Mouse (Mus musculus): Measurements from ENCODE around the gene Sumf1. TPM values are rescaled to one million over a fixed set of nuclear protein-coding genes. Genes with fewer than 3 reads are reported as not detected.

The Sumf1 gene
- polyA plus RNA-seq, 1 experiment from 2014 or later: 10.5 TPM

DNA sequence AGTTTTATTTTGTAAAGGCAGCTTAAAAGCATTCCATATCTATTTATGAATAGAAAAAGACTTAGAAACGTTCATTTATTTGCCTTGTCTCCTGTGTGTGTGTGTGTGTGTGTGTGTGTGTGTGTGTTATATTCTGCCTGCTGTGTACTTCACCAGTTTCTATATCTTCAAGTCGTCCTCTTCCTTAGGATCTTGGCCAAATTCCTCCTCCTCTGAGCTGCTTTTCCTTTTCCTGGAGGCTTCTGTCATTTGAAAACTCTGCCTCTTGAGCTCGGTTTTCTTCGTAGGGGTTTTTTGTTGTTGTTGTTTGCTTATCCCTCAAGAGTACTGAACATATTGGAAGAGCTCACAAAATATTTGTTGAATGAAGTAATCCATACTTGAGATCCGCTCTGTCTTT is 37.1 kb upstream of the Sumf1 start:
- no peak overlapping the region for H3K4me3 ChIP-seq (replicated peaks)
- no peak overlapping the region for H3K9ac ChIP-seq (replicated peaks)
- H3K27me3 ChIP-seq: no peaks in the 10 kb centered on the region
- H3K36me3 ChIP-seq: no peaks in the 10 kb centered on the region
- no peak for ATAC-seq
- WGBS: 70% methylated on average over 5 of the region's 5 CpGs
- no peaks in the 10 kb centered on the region for H3K9me3 ChIP-seq
- no peak overlapping the region for H3K27ac ChIP-seq
- H3K4me2 ChIP-seq (replicated peaks): no peak overlapping the region
- no peaks in the 10 kb centered on the region for H3K4me1 ChIP-seq (replicated peaks)

DNA sequence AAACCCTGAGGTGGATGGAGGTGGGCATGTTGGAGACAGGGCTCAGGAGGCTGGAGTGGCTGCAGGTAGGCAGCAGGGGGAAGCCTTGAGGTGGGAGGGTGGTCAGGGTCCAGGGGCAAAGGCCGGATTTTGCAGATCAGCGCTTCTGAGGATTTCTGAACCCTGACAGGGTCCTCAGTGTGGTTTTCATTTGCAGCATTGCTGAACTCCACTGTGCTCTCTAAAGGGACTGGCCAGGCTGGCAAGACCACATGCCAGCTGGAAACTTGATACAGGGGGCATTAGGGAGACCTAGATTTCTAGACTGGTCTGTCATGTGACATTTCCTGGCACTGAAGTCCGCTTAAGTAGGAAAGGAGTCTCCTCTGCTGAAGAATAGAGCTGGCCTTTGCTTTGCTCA is 32.6 kb upstream of the Sumf1 start:
- H3K4me2 ChIP-seq (replicated peaks): no peak overlapping the region

GRCm38 (mm10) chr6:108216832-108217231 is 31.4 kb upstream of the Sumf1 start:
- peaks cover 16% of the 10 kb centered on the region for H3K4me1 ChIP-seq (replicated peaks)
- WGBS: 93% methylated on average over 8 of the region's 8 CpGs
- no peaks in the 10 kb centered on the region for H3K36me3 ChIP-seq
- ATAC-seq: no peak
- H3K4me2 ChIP-seq (replicated peaks): no peak overlapping the region
- no peak overlapping the region for H3K9ac ChIP-seq (replicated peaks)
- H3K27ac ChIP-seq: no peak overlapping the region
- H3K9me3 ChIP-seq: no peaks in the 10 kb centered on the region
- no peak overlapping the region for H3K4me3 ChIP-seq (replicated peaks)
- no peaks in the 10 kb centered on the region for H3K27me3 ChIP-seq

More for the DNA sequence above, 32.6 kb upstream of the Sumf1 start:
- Histone ChIP-seq H3K9ac (replicated peaks) (no peak overlapping the region), H3K27me3 (no peaks in the 10 kb centered on the region), H3K4me1 (replicated peaks) (peaks cover 12% of the 10 kb centered on the region), H3K9me3 (no peaks in the 10 kb centered on the region), H3K4me3 (replicated peaks) (no peak overlapping the region), H3K36me3 (no peaks in the 10 kb centered on the region), H3K27ac (no peak overlapping the region)
- ATAC-seq: no peak
- WGBS: 87% methylated on average over 3 of the region's 3 CpGs

- ATAC-seq: no peak
- H3K4me1 ChIP-seq (replicated peaks): peaks cover 20% of the 10 kb centered on the region
- no peak overlapping the region for H3K9ac ChIP-seq (replicated peaks)
- no peaks in the 10 kb centered on the region for H3K36me3 ChIP-seq
- H3K27me3 ChIP-seq: 0 out of 2 replicates have a peak, but pooled peaks cover 2% of the 10 kb centered on the region
- 77% methylated on average over 5 of the region's 5 CpGs for WGBS
- no peak overlapping the region for H3K4me2 ChIP-seq (replicated peaks)
- H3K4me3 ChIP-seq (replicated peaks): no peak overlapping the region
- no peak overlapping the region for H3K27ac ChIP-seq
- no peaks in the 10 kb centered on the region for H3K9me3 ChIP-seq
These were observed 30.7 kb upstream of the Sumf1 start for GRCm38 (mm10) chr6:108216091-108216490.

DNA sequence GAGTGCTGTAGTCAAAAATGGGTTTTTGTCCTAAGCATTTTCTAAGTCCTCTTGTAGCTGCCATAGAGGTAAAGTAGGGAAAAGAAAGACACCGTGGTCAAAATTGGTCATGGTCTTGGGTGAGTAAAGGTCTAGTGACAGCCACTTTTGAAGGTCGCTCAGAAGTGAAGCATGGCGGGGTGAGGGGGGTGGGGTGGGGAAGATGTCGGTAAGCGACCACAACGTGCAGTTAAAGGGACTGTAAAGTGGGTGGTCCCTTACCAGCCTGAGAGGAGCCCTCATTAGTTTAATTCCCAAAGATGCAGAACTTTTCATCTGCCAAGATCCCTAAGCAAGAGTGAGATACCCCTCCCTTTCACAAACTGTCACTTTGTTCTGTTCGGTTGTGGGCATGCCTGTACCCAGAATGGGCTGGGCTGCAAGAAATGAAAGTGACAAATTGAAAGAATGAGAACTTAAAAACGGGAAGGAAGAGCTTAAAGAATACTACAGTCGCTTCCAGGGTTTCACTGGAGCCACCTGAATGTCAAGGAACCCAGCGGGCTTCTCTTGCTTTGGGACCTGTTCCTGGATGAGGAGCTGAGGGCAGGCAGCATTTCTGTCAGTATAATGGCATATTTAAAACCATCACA is 29.0 kb upstream of the Sumf1 start:
- H3K4me2 ChIP-seq (replicated peaks): peak overlapping the region; percentile 92
- no peak for ATAC-seq
- no peak overlapping the region for H3K27ac ChIP-seq
- H3K9ac ChIP-seq (replicated peaks): 0 out of 2 replicates have a peak overlapping the region, but pooled peaks have one; percentile 73
- peaks cover 8% of the 10 kb centered on the region; the same call in 1 of the 2 replicates for H3K27me3 ChIP-seq
- peak overlapping the region; percentile 71 for H3K4me3 ChIP-seq (replicated peaks)
- 11% methylated on average over 10 of the region's 10 CpGs for WGBS
- no peaks in the 10 kb centered on the region for H3K36me3 ChIP-seq
- no peaks in the 10 kb centered on the region for H3K9me3 ChIP-seq
- H3K4me1 ChIP-seq (replicated peaks): peaks cover 20% of the 10 kb centered on the region

DNA sequence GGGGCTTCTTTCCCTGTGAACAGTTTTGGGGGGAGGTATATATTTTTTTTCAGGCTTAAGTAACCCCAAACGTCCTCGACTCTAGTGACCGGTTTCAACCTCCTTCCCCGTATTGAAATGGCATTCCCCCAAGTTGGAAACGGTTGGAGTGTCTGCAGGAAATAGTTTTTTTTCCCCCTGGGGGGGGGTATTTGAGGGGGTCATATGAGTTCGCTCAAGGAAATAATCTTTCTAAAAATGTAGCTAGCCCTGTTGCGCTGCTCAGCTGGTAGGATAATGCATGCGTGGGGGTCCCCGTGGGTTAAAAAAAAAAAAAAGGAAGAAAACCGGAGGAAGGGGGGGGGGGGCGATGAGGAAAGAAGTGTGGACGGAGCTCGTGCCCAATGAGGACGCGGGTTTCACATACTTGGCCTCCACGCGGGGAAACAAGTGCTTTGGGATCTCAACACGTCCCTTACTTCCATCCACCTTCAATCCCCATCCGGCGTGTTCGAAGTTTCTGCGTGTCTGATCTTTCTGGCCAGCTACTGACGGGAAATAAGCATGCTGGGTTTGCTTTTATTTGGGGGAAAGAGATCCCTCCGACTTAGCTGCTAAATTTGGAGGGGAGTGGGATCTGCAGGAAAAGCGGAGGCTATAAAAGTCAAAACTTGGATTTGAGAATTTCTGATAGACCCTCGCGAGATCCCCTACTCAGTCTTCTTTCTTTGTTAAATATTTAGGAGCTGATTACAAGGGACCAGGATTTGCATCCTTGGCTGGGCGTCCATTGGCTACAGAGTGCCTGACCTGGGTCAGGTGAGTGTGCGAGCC is 28.3 kb upstream of the Sumf1 start:
- peaks cover 20% of the 10 kb centered on the region for H3K4me1 ChIP-seq (replicated peaks)
- no peak overlapping the region for H3K27ac ChIP-seq

DNA sequence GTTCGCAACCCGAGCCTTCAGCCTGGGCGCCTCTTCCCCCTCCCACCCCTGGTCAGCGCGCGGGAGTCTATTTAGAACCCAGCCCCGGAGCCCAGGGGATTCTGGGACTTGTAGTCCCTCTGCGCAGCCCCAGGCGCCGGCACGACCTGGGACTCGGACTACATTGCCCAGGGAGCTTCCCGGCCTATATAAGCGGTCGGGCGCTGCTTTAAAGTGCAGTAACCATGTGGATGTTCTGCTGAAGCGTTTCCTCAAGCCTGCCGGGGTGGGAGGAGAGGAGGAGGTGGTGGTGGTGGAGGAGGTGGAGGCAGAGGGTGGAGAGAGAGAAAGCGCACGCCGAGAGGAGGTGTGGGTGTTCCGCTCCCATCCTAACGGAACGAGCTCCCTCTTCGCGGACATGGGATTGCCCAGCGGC is 27.5 kb upstream of the Sumf1 start, which contains the start of gene Itpr1:
TSS of gene Itpr1 (plus strand) at position 216 of the 415 bp plus-strand sequence.
- H3K4me3 ChIP-seq (replicated peaks): peak within 1 kb of the TSS; percentile 71
- peak within 1 kb of the TSS; percentile 92 for H3K4me2 ChIP-seq (replicated peaks)
- H3K27ac ChIP-seq: no peak within 1 kb of the TSS
- peaks cover 8% of the 10 kb centered on the region; the same call in 1 of the 2 replicates for H3K27me3 ChIP-seq
- H3K9me3 ChIP-seq: no peaks in the 10 kb centered on the region
- peak within 1 kb of the TSS; percentile 73 for H3K9ac ChIP-seq (replicated peaks)
- peaks cover 20% of the 10 kb centered on the region for H3K4me1 ChIP-seq (replicated peaks)
- WGBS: 1% methylated on average over 27 of the region's 27 CpGs
- no peaks in the 10 kb centered on the region for H3K36me3 ChIP-seq
- ATAC-seq: peak; percentile 100

More for the DNA sequence above, 28.3 kb upstream of the Sumf1 start:
- peak overlapping the region; percentile 71 for H3K4me3 ChIP-seq (replicated peaks)
- no peaks in the 10 kb centered on the region for H3K36me3 ChIP-seq
- H3K27me3 ChIP-seq: peaks cover 8% of the 10 kb centered on the region; the same call in 1 of the 2 replicates
- H3K4me2 ChIP-seq (replicated peaks): peak overlapping the region; percentile 92
- no peaks in the 10 kb centered on the region for H3K9me3 ChIP-seq
- under 1% methylated on average over 28 of the region's 29 CpGs for WGBS
- peak overlapping the region; percentile 73 for H3K9ac ChIP-seq (replicated peaks)
- no peak for ATAC-seq

- H3K36me3 ChIP-seq: no peaks in the 10 kb centered on the region
- peak overlapping the region; percentile 42 for H3K9ac ChIP-seq (replicated peaks)
- ATAC-seq: peak; percentile 0; the same call in 1 of the 2 replicates
- H3K9me3 ChIP-seq: no peaks in the 10 kb centered on the region
- H3K27me3 ChIP-seq: peaks cover 8% of the 10 kb centered on the region; the same call in 1 of the 2 replicates
- H3K27ac ChIP-seq: no peak overlapping the region
- peak overlapping the region; percentile 92 for H3K4me2 ChIP-seq (replicated peaks)
- H3K4me3 ChIP-seq (replicated peaks): peak overlapping the region; percentile 71
- peaks cover 20% of the 10 kb centered on the region for H3K4me1 ChIP-seq (replicated peaks)
- WGBS: 9% methylated on average over 36 of the region's 36 CpGs
These were observed 26.8 kb upstream of the Sumf1 start for GRCm38 (mm10) chr6:108211896-108212880.

DNA sequence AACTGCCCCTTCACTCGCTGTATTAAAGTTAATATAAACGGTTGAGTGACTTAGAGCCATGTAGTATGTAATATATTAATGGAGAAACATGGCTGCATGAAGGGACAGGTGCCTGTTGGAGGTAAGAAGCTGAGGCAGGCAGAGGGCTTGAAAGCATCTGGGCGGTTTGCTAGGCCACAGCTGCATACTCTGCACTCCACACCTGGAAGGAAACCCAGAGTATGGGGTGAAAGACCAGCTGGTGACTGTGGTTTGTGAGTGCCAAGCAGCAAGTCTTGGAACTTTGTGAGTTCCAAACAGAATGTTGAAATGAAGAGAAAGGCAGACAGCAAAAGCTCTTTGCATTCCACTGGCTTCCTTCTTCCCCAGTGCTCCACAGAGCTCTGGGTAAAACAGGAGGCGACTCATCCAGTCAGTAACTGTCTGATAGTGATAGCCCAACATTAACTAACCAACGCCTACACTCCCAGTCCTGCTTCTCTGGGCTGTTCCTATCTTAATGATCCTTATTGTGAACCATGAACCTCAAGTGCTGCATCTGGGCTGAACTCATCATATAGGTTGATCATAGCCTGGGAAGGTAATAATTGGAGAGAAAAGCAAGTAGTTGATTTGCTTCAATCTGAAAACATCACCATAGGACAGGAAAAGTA is 21.7 kb upstream of the Sumf1 start:
- H3K4me1 ChIP-seq (replicated peaks): peaks cover 6% of the 10 kb centered on the region; the same call in 1 of the 2 replicates
- ATAC-seq: no peak
- H3K36me3 ChIP-seq: no peaks in the 10 kb centered on the region
- H3K4me2 ChIP-seq (replicated peaks): no peak overlapping the region
- no peaks in the 10 kb centered on the region for H3K9me3 ChIP-seq
- H3K27ac ChIP-seq: no peak overlapping the region
- WGBS: 78% methylated on average over 5 of the region's 5 CpGs
- no peak overlapping the region for H3K9ac ChIP-seq (replicated peaks)
- H3K27me3 ChIP-seq: peaks cover 8% of the 10 kb centered on the region; the same call in 1 of the 2 replicates
- H3K4me3 ChIP-seq (replicated peaks): no peak overlapping the region

- H3K9me3 ChIP-seq: no peaks in the 10 kb centered on the region
- no peaks in the 10 kb centered on the region for H3K4me1 ChIP-seq (replicated peaks)
- H3K27me3 ChIP-seq: peaks cover 6% of the 10 kb centered on the region; the same call in 1 of the 2 replicates
- H3K36me3 ChIP-seq: no peaks in the 10 kb centered on the region
- no peak overlapping the region for H3K4me2 ChIP-seq (replicated peaks)
- no peak overlapping the region for H3K4me3 ChIP-seq (replicated peaks)
- ATAC-seq: no peak
- WGBS: 76% methylated on average over 4 of the region's 4 CpGs
- H3K9ac ChIP-seq (replicated peaks): no peak overlapping the region
- H3K27ac ChIP-seq: no peak overlapping the region
These were observed 20.8 kb upstream of the Sumf1 start for GRCm38 (mm10) chr6:108206145-108206544.

- no peaks in the 10 kb centered on the region for H3K27me3 ChIP-seq
- no peak for ATAC-seq
- H3K27ac ChIP-seq: no peak overlapping the region
- no peaks in the 10 kb centered on the region for H3K9me3 ChIP-seq
- no peaks in the 10 kb centered on the region for H3K4me1 ChIP-seq (replicated peaks)
- no peak overlapping the region for H3K4me2 ChIP-seq (replicated peaks)
- 94% methylated on average over 2 of the region's 2 CpGs for whole genome bisulfite sequencing
- H3K4me3 ChIP-seq (replicated peaks): no peak overlapping the region
- no peaks in the 10 kb centered on the region for H3K36me3 ChIP-seq
- no peak overlapping the region for H3K9ac ChIP-seq (replicated peaks)
These were observed 18.9 kb upstream of the Sumf1 start for GRCm38 (mm10) chr6:108204322-108204721.

Measured in midbrain, embryonic 13.5 days (tissue).